Mouse (Mus musculus): ENCODE results near the gene Tmprss4.

The Tmprss4 gene

DNA sequence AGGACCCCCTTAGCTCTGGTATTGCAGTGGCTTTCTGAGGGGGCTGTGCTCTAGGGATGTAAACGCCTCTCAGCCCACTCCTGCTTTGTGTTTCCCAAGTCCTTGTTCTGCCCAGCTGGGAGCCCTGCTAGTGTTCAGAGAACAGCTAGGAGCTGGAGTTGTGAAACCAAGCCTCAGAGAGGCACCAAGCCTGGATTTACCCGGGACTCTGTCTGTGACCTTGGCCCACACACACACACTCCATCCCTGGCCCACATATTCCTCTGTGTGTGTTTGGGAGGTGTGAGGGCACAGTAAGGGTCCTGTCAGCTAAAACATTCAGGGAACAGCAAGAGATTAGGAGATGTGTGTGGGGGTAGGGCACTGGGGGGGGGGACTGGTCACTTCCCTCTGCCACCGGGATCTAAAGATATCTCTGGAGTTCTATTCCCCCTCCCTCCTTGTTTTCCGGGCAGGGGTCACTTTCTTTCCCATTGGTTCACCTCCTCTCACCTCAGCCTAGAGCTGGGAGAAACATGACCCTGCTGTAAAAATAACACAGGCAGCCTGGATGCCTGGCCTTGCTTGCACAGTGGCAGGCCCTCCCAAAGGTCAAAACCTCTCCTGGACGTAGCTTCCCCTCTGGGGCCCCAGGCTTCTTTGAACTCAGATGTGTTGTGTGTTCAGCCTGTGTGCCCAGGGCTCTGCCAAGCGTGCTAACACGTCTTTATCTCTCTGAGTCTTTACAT is 67.3 kb downstream of the Tmprss4 start:
- no peak for DNase-seq (ENCODE audit: low spot score)

- DNase-seq (ENCODE audit: low spot score): no peak
Measured at GRCm38 (mm10) chr9:45133484-45134310, 70.2 kb downstream of the Tmprss4 start.

DNA sequence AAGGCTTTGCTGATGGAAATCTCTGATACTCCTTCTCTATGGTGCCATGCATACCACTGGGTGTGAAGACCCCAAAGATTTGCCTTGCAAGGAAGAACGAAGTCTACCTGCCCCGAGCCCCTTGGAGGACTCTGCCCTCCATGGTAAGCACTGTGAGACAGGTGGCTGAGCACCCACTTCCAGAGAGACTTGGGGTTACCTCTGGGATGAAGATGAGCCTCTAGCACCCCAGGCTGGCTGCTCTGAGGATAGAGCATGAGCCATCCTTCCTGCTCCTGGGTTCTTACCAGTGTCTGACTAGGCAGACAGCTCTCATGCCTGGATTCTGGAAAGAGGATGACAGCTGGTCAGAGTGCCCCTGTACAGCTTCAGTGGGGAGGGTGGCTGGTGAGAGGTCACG is 73.8 kb downstream of the Tmprss4 start:
- DNase-seq (ENCODE audit: low spot score): no peak

- no peak for DNase-seq (ENCODE audit: low spot score)
Measured at GRCm38 (mm10) chr9:45126941-45127340, 77.0 kb downstream of the Tmprss4 start.

DNA sequence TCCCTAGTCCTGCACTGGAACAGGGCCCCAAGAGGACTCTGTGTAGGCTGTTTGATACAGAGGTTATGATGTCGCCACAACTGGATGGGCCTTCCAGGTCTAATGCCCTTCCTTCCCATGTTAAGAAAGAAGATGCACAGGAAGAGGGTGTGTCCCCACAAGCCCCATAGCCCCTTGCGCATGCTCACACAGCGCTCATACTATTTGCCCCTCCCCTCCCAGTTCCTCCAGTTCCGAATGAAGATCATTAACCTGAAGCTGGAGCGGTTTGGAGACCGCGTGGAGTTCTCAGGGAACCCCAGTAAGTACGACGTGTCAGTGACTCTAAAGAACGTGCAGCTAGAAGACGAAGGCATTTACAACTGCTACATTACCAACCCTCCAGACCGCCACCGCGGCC is 78.7 kb downstream of the Tmprss4 start:
- no peak for DNase-seq (ENCODE audit: low spot score)
